Mouse (Mus musculus) frontal cortex, postnatal 14 days (tissue): ENCODE results near the gene Mrpl41.

Experiments used
- DNase-seq, 2 experiments: peaks; one replicate each; pipeline ENCODE4 v3.0.0; 2022; ENCODE audit warnings: low spot score in 2 of 2

Mrpl41 gene

GRCm38 (mm10) chr2:24935057-24935796 is 39.7 kb downstream of the Mrpl41 start, which contains the start of gene Arrdc1:
Gene Arrdc1 (minus strand): TSS chr2:24935252.
- peak; percentile 74 to 77 for DNase-seq

- no peak for DNase-seq
Measured at GRCm38 (mm10) chr2:24934441-24934963, 40.4 kb downstream of the Mrpl41 start.

GRCm38 (mm10) chr2:24929593-24929992 is 45.3 kb downstream of the Mrpl41 start:
- DNase-seq = no peak

GRCm38 (mm10) chr2:24929119-24929518 is 45.8 kb downstream of the Mrpl41 start:
- DNase-seq = no peak

GRCm38 (mm10) chr2:24927810-24928479 is 47.0 kb downstream of the Mrpl41 start:
- no peak for DNase-seq

- DNase-seq = no peak
Measured at GRCm38 (mm10) chr2:24926965-24927358, 47.9 kb downstream of the Mrpl41 start.

- DNase-seq = no peak
Measured at GRCm38 (mm10) chr2:24926345-24926964, 48.4 kb downstream of the Mrpl41 start.

GRCm38 (mm10) chr2:24925284-24925683 is 49.6 kb downstream of the Mrpl41 start:
- DNase-seq = no peak
